In the genomic region with DNA sequence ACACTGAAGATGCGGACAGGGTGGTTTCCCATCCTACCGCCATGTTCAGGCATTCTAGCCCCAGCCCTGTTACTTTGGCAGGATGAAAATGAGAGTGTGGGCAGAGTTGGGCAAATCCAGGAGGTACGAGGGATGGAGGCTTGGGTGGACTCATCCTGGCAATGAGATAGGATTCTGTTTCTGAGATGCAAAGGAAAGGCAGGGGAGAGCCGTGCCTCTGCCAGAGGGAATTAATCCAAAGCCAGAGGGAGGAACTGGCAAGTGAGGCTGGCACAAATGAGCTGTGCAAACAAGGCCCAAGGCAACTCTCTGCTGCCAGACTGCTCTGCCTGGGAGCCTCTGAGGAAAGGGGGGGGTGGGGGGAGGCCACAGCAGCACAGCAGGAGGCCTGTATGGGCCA, we compare ENCODE assay signal across 14 mouse cellular contexts.
A peak's percentile ranks its signal among the peaks of the same experiment; 100 is the strongest.
DNase-seq lines count a peak whose midpoint lies in the region; ATAC-seq and TF ChIP-seq lines count a peak whose summit lies in the region.
"Had no signal": no experiment of that assay in that cellular context is flagged by ENCODE, and none has a peak within 500 bp of the region (broad histone marks: within the 10 kb centered on the region; RNA-seq: fewer than 3 reads in every experiment).

No protein-coding gene starts in this region.

- H3K27ac ChIP-seq in forebrain, embryonic 14.5 days (ENCODE audit: low read depth, low read length), result no peak overlapping the region
- no peak overlapping the region for H3K27ac ChIP-seq in forebrain, embryonic 10.5 days
- no peak overlapping the region for H3K27ac ChIP-seq in gastrocnemius, adult 2 months
- H3K27ac ChIP-seq: kidney, postnatal 0 days; liver, embryonic 15.5 days had no signal

- intact Hi-C loops in gastrocnemius, adult 2 months (cut with DNase I), result no loop called here

- 80% methylated on average over 4 of the region's 4 CpGs for WGBS in forebrain, embryonic 14.5 days
- WGBS in forebrain, embryonic 10.5 days, result 83% methylated on average over 4 of the region's 4 CpGs

- no peaks in the 10 kb centered on the region for H3K9me3 ChIP-seq in forebrain, embryonic 14.5 days (replicated peaks; ENCODE audit: control insufficient read depth, low read length)
- H3K9me3 ChIP-seq in forebrain, embryonic 10.5 days, result no peaks in the 10 kb centered on the region
- H3K9me3 ChIP-seq: liver, embryonic 15.5 days had no signal

- no peak overlapping the region for H3K4me2 ChIP-seq in forebrain, embryonic 14.5 days (ENCODE audit: low read length)
- H3K4me2 ChIP-seq: liver, embryonic 15.5 days had no signal

- H3K9ac ChIP-seq in forebrain, embryonic 14.5 days (ENCODE audit: low read length), result no peak overlapping the region
- H3K9ac ChIP-seq: liver, embryonic 15.5 days had no signal

- no peaks in the 10 kb centered on the region for H3K4me1 ChIP-seq in forebrain, embryonic 14.5 days (ENCODE audit: control insufficient read depth, insufficient read depth, low read length)
- no peaks in the 10 kb centered on the region for H3K4me1 ChIP-seq in forebrain, embryonic 10.5 days
- H3K4me1 ChIP-seq: liver, embryonic 15.5 days; megakaryocyte, embryonic 14.5 days had no signal

- no peak for TF ChIP-seq CTCF in gastrocnemius, adult 2 months (IDR thresholded peaks at IDR 0.05)

- H3K36me3 ChIP-seq in forebrain, embryonic 14.5 days (ENCODE audit: control insufficient read depth, insufficient read depth, low read length), result no peaks in the 10 kb centered on the region
- no peaks in the 10 kb centered on the region for H3K36me3 ChIP-seq in forebrain, embryonic 10.5 days (replicated peaks)
- H3K36me3 ChIP-seq: liver, embryonic 15.5 days had no signal

- no peak overlapping the region for H3K4me3 ChIP-seq in forebrain, embryonic 14.5 days (ENCODE audit: low read depth, low read length)
- H3K4me3 ChIP-seq in forebrain, embryonic 10.5 days, result no peak overlapping the region
- no peak overlapping the region for H3K4me3 ChIP-seq in gastrocnemius, adult 2 months
- H3K4me3 ChIP-seq: liver, embryonic 15.5 days; megakaryocyte, embryonic 14.5 days had no signal

- peak; percentile 55 for DNase-seq in forebrain, embryonic 14.5 days (ENCODE audit: low spot score)
- no peak for DNase-seq in forebrain, embryonic 10.5 days (ENCODE audit: extremely low spot score, low spot score)
- peak; percentile 72 to 73 for DNase-seq in cerebellum, postnatal 25 days
- peak; percentile 57 to 62 for DNase-seq in layer of hippocampus, postnatal 10 days (ENCODE audit: low spot score in 2 of 2)
- peak; percentile 73 to 78 for DNase-seq in right cerebral cortex, postnatal 10 days (ENCODE audit: low spot score in 2 of 2)
- no peak for DNase-seq in kidney, adult 8-10 months
- DNase-seq in gastrocnemius, adult 2 months, result no peak
- no peak for DNase-seq in kidney, adult 18-20 months
- DNase-seq: adrenal gland, adult 8-10 months; gastrocnemius, postnatal 10 days; heart, postnatal 36 days had no signal

- no peaks in the 10 kb centered on the region for H3K27me3 ChIP-seq in forebrain, embryonic 14.5 days (replicated peaks; ENCODE audit: control insufficient read depth, insufficient read depth, low read length)
- no peaks in the 10 kb centered on the region for H3K27me3 ChIP-seq in forebrain, embryonic 10.5 days (ENCODE audit: poor library complexity, severe bottlenecking)
- H3K27me3 ChIP-seq: liver, embryonic 15.5 days; megakaryocyte, embryonic 14.5 days had no signal

- ATAC-seq in forebrain, embryonic 14.5 days, result no peak

Comparison
In these comparisons a context has a peak if more than half of its experiments do, and no peak if none do; other contexts are left out.
1. DNase-seq: peak in forebrain, embryonic 14.5 days (single experiment), cerebellum, postnatal 25 days (2 of 2), layer of hippocampus, postnatal 10 days (2 of 2) and right cerebral cortex, postnatal 10 days (2 of 2); none in forebrain, embryonic 10.5 days (single experiment), kidney, adult 8-10 months (0 of 2), gastrocnemius, adult 2 months (single experiment) and kidney, adult 18-20 months (single experiment).